Mouse (Mus musculus): ENCODE measurements around the gene Emg1. TPM values are rescaled to one million over a fixed set of nuclear protein-coding genes. Genes with fewer than 3 reads are reported as not detected.

Emg1 gene
- total RNA-seq, 2 experiments from 2014 or later, result 49.4 to 53.8 TPM

Small RNA genes within 50 kb of the gene (microRNA-seq; reads per million reads assigned to microRNA genes)
- 0.67 to 1.8 reads per million in 2 experiments for gene Mir141
- gene Mir200c, result 17.1 to 29.5 reads per million in 2 experiments

Other genes starting within 250 kb of the Emg1 start
- 100 to 1,000 TPM; 272 to 280 TPM for gene Clstn3, start 247.4 kb downstream of the Emg1 start, total RNA-seq (2021)
- under 1 TPM; 0.25 to 0.34 TPM for gene C1rl, start 219.1 kb downstream of the Emg1 start, total RNA-seq (2021)
- gene C1ra, start 199.8 kb downstream of the Emg1 start, total RNA-seq (2021), result under 1 TPM; 0.30 to 0.47 TPM
- gene C1s1, start 169.8 kb downstream of the Emg1 start, total RNA-seq (2021), result 1 to 10 TPM; 1.2 to 1.3 TPM
- under 1 TPM in 1 of 2 experiments, not detected in 1; 0.16 TPM for gene C1rb, start 141.9 kb downstream of the Emg1 start, total RNA-seq (2021)
- gene C1s2, start 76.1 kb downstream of the Emg1 start, total RNA-seq (2021), result under 1 TPM; 0.57 to 0.62 TPM
- gene Lpcat3, start 49.2 kb downstream of the Emg1 start, total RNA-seq (2021), result 10 to 100 TPM; 43.5 to 44.0 TPM
- 100 to 1,000 TPM; 159 to 164 TPM for gene Phb2, start 158 bp upstream of the Emg1 start, total RNA-seq (2021)
- 1 to 10 TPM; 4.3 to 5.3 TPM for gene Ptpn6, start 26.5 kb upstream of the Emg1 start, total RNA-seq (2021)
- gene Grcc10, start 29.2 kb upstream of the Emg1 start, total RNA-seq (2021), result 100 to 1,000 TPM; 329 to 345 TPM
- not detected for gene Gm45234, start 43.8 kb upstream of the Emg1 start, total RNA-seq (2021)
- 100 to 1,000 TPM; 138 to 150 TPM for gene Atn1, start 44.3 kb upstream of the Emg1 start, total RNA-seq (2021)
- gene Eno2, start 57.5 kb upstream of the Emg1 start, total RNA-seq (2021), result 100 to 1,000 TPM; 476 to 480 TPM
- gene Lrrc23, start 67.5 kb upstream of the Emg1 start, total RNA-seq (2021), result 1 to 10 TPM; 1.8 to 3.6 TPM
- gene Spsb2, start 96.5 kb upstream of the Emg1 start, total RNA-seq (2021), result 1 to 10 TPM; 3.3 to 5.0 TPM
- gene Tpi1, start 102.1 kb upstream of the Emg1 start, total RNA-seq (2021), result 100 to 1,000 TPM; 466 to 472 TPM
- 100 to 1,000 TPM; 181 to 187 TPM for gene Usp5, start 117.3 kb upstream of the Emg1 start, total RNA-seq (2021)
- 1 to 10 TPM; 5.4 to 6.1 TPM for gene Cdca3, start 117.4 kb upstream of the Emg1 start, total RNA-seq (2021)
- under 1 TPM in 1 of 2 experiments, not detected in 1; 0.27 TPM for gene Gnb3, start 128.1 kb upstream of the Emg1 start, total RNA-seq (2021)
- gene P3h3, start 145.6 kb upstream of the Emg1 start, total RNA-seq (2021), result 10 to 100 TPM; 29.1 to 32.1 TPM
- 100 to 1,000 TPM; 162 to 178 TPM for gene Gpr162, start 151.8 kb upstream of the Emg1 start, total RNA-seq (2021)
- gene Cd4, start 176.0 kb upstream of the Emg1 start, total RNA-seq (2021), result 1 to 10 TPM in 1 of 2 experiments, under 1 TPM in 1; 0.62 to 1.0 TPM
- 1 to 10 TPM; 1.2 to 2.1 TPM for gene Lag3, start 199.5 kb upstream of the Emg1 start, total RNA-seq (2021)
- 1,000 to 10,000 TPM; 1,413 to 1,419 TPM for gene Ptms, start 207.9 kb upstream of the Emg1 start, total RNA-seq (2021)
- gene Mlf2, start 219.2 kb upstream of the Emg1 start, total RNA-seq (2021), result 100 to 1,000 TPM; 609 to 620 TPM

Measured in layer of hippocampus, postnatal 10 days (tissue).